Mouse (Mus musculus) ES-E14 (cell line): ENCODE measurements around the gene Zim1. TPM values are rescaled to one million over a fixed set of nuclear protein-coding genes. Genes with fewer than 3 reads are reported as not detected.

Source experiments
- DNase-seq: peaks from one replicate; pipeline ENCODE4 v3.0.0-alpha.2; 2013; ENCODE audit warnings: low read depth, low spot score
- H3K27ac ChIP-seq: 2 replicates; pipeline ENCODE4 v1.5.1; 2012; ENCODE audit warnings: low read depth, mild to moderate bottlenecking, low read length, moderate library complexity, mixed read lengths; ENCODE audit not compliant: poor library complexity, insufficient read depth, severe bottlenecking
- H3K36me3 ChIP-seq: 2 replicates; pipeline ENCODE4 v1.6.1; 2012; ENCODE audit warnings: mild to moderate bottlenecking, low read length, moderate library complexity, mixed read lengths; ENCODE audit not compliant: control insufficient read depth, poor library complexity, insufficient read depth, severe bottlenecking
- H3K4me1 ChIP-seq, 2 experiments: fragments of 150-350 bp in 1 of 2; sonication (generic) in 1 of 2; 2 replicates each; pipeline ENCODE4 v1.6.1; 2012; ENCODE audit warnings: low read length in 2 of 2, mild to moderate bottlenecking in 1 of 2, mixed read lengths in 1 of 2; ENCODE audit not compliant: control insufficient read depth in 2 of 2, insufficient read depth in 2 of 2, poor library complexity in 1 of 2
- H3K4me3 ChIP-seq, 2 experiments: fragments of 150-350 bp in 1 of 2; sonication (generic) in 1 of 2; 2 replicates each; pipeline ENCODE4 v1.5.1; 2012; ENCODE audit warnings: low read length in 2 of 2, low read depth in 1 of 2, mild to moderate bottlenecking in 1 of 2, mixed read lengths in 1 of 2; ENCODE audit not compliant: insufficient read depth in 1 of 2, poor library complexity in 1 of 2, severe bottlenecking in 1 of 2
- H3K9ac ChIP-seq: 2 replicates; pipeline ENCODE4 v1.6.1; 2012; ENCODE audit warnings: low read depth, mild to moderate bottlenecking, low read length, mixed read lengths; ENCODE audit not compliant: poor library complexity, insufficient read depth, severe bottlenecking
- H3K9me3 ChIP-seq: fragments of 150-350 bp; sonication (generic); 2 replicates; pipeline ENCODE4 v1.6.1; 2012; ENCODE audit warnings: low read depth, mild to moderate bottlenecking, low read length; ENCODE audit not compliant: control insufficient read depth, insufficient read depth
- CHD2 ChIP-seq: IDR thresholded peaks from 2 replicates; pipeline ENCODE4 v1.6.1; 2014; ENCODE audit warnings: mild to moderate bottlenecking, low read depth, low read length, inconsistent platforms
- HCFC1 ChIP-seq: IDR thresholded peaks from 2 replicates; pipeline ENCODE4 v1.6.1; 2012; ENCODE audit warnings: low read length, inconsistent platforms, borderline replicate concordance; ENCODE audit not compliant: insufficient read depth
- MAFK ChIP-seq: IDR thresholded peaks from 2 replicates; pipeline ENCODE4 v1.6.1; 2014; ENCODE audit warnings: mild to moderate bottlenecking, low read depth, low read length, inconsistent platforms; ENCODE audit not compliant: insufficient read depth
- ZC3H11A ChIP-seq: IDR thresholded peaks from 2 replicates; pipeline ENCODE4 v1.6.1; 2012; ENCODE audit warnings: low read depth, mild to moderate bottlenecking, inconsistent platforms, low read length, borderline replicate concordance
- ZNF384 ChIP-seq: IDR thresholded peaks from 2 replicates; pipeline ENCODE4 v1.6.1; 2012; ENCODE audit warnings: low read depth, low read length, inconsistent platforms
- in situ Hi-C, 2 experiments: fragments of 600-800 bp; cut with MboI; formaldehyde crosslinking; loops; one replicate each; pipeline ENCODE4 v1.15.1; 2025; ENCODE audit warnings: low sequenced_read_pairs in 2 of 2, inconsistent platforms in 1 of 2; ENCODE audit not compliant: unreplicated experiment in 2 of 2
- total RNA-seq: library from RNA; depleted of rRNA; stranded (reverse); fragments of 300-350 nt; gene quantifications from 2 replicates; pipeline ENCODE4 v1.2.3, GENCODE M21; 2012; rRNA removed

The Zim1 gene
- total RNA-seq, 1 experiment: 1.7 TPM

DNA sequence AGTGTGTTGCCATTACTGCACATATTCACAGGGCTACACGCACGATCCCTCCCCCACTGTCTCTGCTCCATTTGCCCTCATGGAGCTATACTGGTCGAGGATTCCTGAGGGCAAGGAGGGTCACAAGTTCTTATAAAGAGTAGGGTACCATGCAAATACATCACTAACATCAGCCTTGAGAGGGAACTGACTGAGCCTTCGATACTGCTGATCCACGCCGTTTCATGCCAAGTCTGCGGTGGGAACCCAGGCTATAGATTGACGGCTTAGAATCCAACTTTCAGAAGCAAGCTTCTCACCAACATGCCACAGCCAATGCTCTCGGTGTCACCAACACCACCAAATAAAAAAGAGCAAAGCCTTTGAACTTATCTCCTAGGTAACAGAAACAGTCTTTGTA, 45.7 kb downstream of the Zim1 start:
- H3K4me3 ChIP-seq: no peak overlapping the region
- DNase-seq: no peak
- no peak overlapping the region for H3K27ac ChIP-seq
- no peaks in the 10 kb centered on the region for H3K4me1 ChIP-seq
- TF ChIP-seq MAFK (no peak), ZC3H11A (no peak), HCFC1 (no peak), ZNF384 (no peak), CHD2 (no peak)
- no peak overlapping the region for H3K9ac ChIP-seq
- H3K36me3 ChIP-seq: no peaks in the 10 kb centered on the region
- no peaks in the 10 kb centered on the region for H3K9me3 ChIP-seq
- in situ Hi-C loops: no loop called here

DNA sequence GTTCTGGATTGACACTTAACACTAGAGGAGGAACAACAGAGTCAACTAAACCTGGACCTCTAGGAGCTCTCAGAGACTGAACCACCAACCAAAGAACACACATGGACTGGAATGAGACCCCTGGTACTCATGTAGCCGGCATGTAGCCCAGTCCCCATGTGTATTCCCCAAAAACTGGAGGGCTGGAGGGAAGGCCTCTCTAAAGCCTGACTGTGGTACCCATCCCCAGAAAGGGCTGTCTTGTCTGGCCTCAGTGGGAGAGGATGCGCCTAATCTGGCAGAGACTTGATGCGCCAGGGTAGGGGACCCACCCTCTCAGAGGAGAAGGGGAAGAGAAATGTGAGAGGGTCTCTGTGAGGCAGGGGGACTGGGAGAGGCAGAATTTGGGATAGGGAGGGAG, 50.4 kb downstream of the Zim1 start:
- no peak overlapping the region for H3K4me3 ChIP-seq
- H3K9ac ChIP-seq: no peak overlapping the region
- TF ChIP-seq HCFC1 (no peak), MAFK (no peak), CHD2 (no peak), ZNF384 (no peak), ZC3H11A (no peak)
- H3K36me3 ChIP-seq: no peaks in the 10 kb centered on the region
- no peaks in the 10 kb centered on the region for H3K9me3 ChIP-seq
- in situ Hi-C loops: loop anchor here (10.0 to 25.0 kb wide), 2 partner anchors 59 to 184 kb away; partner anchors contain the start of genes Olfr1336 (in 1 of the 2) and Olfr1346 (in 1 of the 2)
- no peak overlapping the region for H3K27ac ChIP-seq
- DNase-seq: no peak
- H3K4me1 ChIP-seq: no peaks in the 10 kb centered on the region

DNA sequence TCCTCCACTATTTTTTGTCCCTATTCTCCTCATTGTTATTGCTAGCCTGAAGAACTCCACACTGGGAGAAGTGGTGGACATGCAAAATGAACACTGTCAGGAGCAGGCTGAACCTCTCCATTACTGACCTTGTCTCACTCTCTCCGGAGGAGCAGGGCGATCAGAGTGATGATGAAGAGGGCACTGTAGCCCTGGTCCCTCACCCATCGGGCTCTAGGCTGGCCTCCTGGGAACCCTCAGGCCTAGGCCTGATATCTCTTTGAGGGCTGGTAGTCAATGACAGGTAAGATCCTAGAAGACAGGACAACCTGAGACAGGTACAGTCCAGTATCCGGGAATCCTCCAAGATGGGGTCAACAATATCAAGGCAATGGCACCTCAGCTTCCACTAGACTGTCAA, 58.2 kb downstream of the Zim1 start:
- H3K9me3 ChIP-seq: no peaks in the 10 kb centered on the region
- DNase-seq: no peak
- no peaks in the 10 kb centered on the region for H3K4me1 ChIP-seq
- no peak overlapping the region for H3K4me3 ChIP-seq
- in situ Hi-C loops: loop anchor here in 1 of 2 experiments (25.0 kb wide), 1 partner anchor 176 kb away; the partner anchor contains the start of genes Olfr1336 and Olfr1346
- TF ChIP-seq ZC3H11A (no peak), MAFK (no peak), ZNF384 (no peak)
- no peak overlapping the region for H3K27ac ChIP-seq
- no peak overlapping the region for H3K9ac ChIP-seq
- H3K36me3 ChIP-seq: no peaks in the 10 kb centered on the region

DNA sequence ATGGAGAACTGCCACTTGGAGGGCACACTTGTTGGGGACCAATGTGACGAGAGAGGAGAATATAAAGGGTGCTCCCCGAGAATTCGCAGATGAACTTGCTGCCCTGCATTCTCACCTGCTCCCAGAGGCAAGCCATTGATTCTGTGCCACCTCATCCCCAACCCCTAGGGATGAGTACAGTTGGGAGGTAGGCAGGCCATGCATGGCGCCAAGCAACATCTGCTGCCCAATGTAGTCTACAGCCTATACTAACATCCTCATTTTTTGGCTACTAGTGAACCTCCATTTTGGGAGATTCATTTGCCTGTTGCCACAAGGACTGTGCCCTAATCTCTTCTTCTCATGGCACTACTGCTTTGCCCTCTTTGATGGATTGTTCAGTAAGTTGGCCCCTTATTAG, 59.5 kb downstream of the Zim1 start:
- TF ChIP-seq ZNF384 (no peak), ZC3H11A (no peak), CHD2 (no peak), HCFC1 (no peak)
- Histone ChIP-seq H3K4me1 (no peaks in the 10 kb centered on the region), H3K9ac (no peak overlapping the region), H3K36me3 (no peaks in the 10 kb centered on the region), H3K4me3 (no peak overlapping the region), H3K9me3 (no peaks in the 10 kb centered on the region), H3K27ac (no peak overlapping the region)
- no peak for DNase-seq
- in situ Hi-C loops: loop anchor here in 1 of 2 experiments (25.0 kb wide), 1 partner anchor 174 kb away; the partner anchor contains the start of genes Olfr1336 and Olfr1346

DNA sequence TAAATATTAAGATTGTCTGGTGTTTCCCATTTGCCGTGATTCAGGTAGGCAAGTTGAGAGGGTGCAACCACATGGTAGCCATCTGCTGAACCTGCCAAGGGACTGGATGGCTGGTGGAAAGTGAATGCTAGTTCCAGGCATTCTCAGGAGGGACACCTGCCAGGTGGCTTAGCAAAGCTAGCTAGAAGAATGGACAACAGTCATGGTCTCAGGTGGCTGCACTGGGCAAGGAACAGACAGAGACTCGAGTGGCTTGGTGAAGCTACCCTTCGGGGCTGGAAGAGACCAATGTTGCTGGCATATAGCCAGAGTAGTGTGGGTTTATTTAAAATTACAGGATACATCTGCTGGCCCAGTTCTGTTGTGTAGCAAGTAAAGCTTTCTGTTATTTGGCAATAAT, 60.4 kb downstream of the Zim1 start:
- TF ChIP-seq HCFC1 (no peak), MAFK (no peak), ZNF384 (no peak)

More for the DNA sequence above, 60.4 kb downstream of the Zim1 start:
- DNase-seq: no peak
- H3K9me3 ChIP-seq: no peaks in the 10 kb centered on the region
- no peaks in the 10 kb centered on the region for H3K4me1 ChIP-seq
- no peak overlapping the region for H3K9ac ChIP-seq
- H3K27ac ChIP-seq: no peak overlapping the region
- H3K36me3 ChIP-seq: no peaks in the 10 kb centered on the region
- H3K4me3 ChIP-seq: no peak overlapping the region
- in situ Hi-C loops: loop anchor here in 1 of 2 experiments (25.0 kb wide), 1 partner anchor 174 kb away; the partner anchor contains the start of genes Olfr1336 and Olfr1346

Other genes starting within 250 kb of the Zim1 start
- not detected in 2 replicates for gene Olfr1336, start 240.3 kb downstream of the Zim1 start, total RNA-seq
- not detected in 2 replicates for gene Olfr1346, start 229.3 kb downstream of the Zim1 start, total RNA-seq
- not detected in 2 replicates for gene Olfr5, start 209.5 kb downstream of the Zim1 start, total RNA-seq
- gene Olfr1347, start 196.7 kb downstream of the Zim1 start, total RNA-seq: not detected in 2 replicates
- gene Olfr1348, start 187.7 kb downstream of the Zim1 start, total RNA-seq: not detected in 2 replicates
- not detected in 2 replicates for gene Olfr1349, start 173.5 kb downstream of the Zim1 start, total RNA-seq
- not detected in 2 replicates for gene Olfr1350, start 131.6 kb downstream of the Zim1 start, total RNA-seq
- gene Peg3, start 34.0 kb upstream of the Zim1 start, total RNA-seq: 27.4 and 80.4 TPM in 2 replicates
- gene Usp29, start 34.1 kb upstream of the Zim1 start, total RNA-seq: 2.5 and 4.5 TPM in 2 replicates